Mouse (Mus musculus) embryonic facial prominence, embryonic 11.5 days (tissue): ENCODE results near the gene Gm13124. TPM values are rescaled to one million over a fixed set of nuclear protein-coding genes. Genes with fewer than 3 reads are reported as not detected.
"Not testable (repeated sequence)": the region's sequence is repeated elsewhere in the genome, so short reads cannot be mapped to it uniquely, and the experiment has no call there.

ENCODE experiments used
- ATAC-seq: fragments of 200-750 bp; cut with Nextera tagmentation; replicated peaks from 2 replicates; pipeline ENCODE4 v1.8.0; 2017; ENCODE audit warnings: low read depth; ENCODE audit not compliant: insufficient number of reproducible peaks, low FRiP score, low TSS enrichment
- DNase-seq: peaks from one replicate; pipeline ENCODE4 v3.0.0-alpha.2; 2015; ENCODE audit warnings: low spot score
- H3K27ac ChIP-seq: fragments of 300-500 bp; sonication (generic); replicated peaks from 2 replicates; pipeline ENCODE4 v1.5.1; 2014; ENCODE audit warnings: mild to moderate bottlenecking, low read depth, low read length, control low read depth
- H3K27me3 ChIP-seq: fragments of 300-500 bp; sonication (generic); 2 replicates; pipeline ENCODE4 v1.6.1; 2014; ENCODE audit warnings: mild to moderate bottlenecking, low read length, moderate library complexity, mixed read lengths; ENCODE audit not compliant: control insufficient read depth, insufficient read depth
- H3K36me3 ChIP-seq: fragments of 300-500 bp; sonication (generic); replicated peaks from 2 replicates; pipeline ENCODE4 v1.6.1; 2014; ENCODE audit warnings: low read depth, mild to moderate bottlenecking, low read length, moderate library complexity, mixed read lengths; ENCODE audit not compliant: control insufficient read depth, insufficient read depth
- H3K4me1 ChIP-seq: fragments of 300-500 bp; sonication (generic); 2 replicates; pipeline ENCODE4 v1.6.1; 2014; ENCODE audit warnings: low read length, mixed read lengths; ENCODE audit not compliant: control insufficient read depth, insufficient read depth
- H3K4me2 ChIP-seq: fragments of 300-500 bp; sonication (generic); 2 replicates; pipeline ENCODE4 v1.6.1; 2014; ENCODE audit warnings: low read depth, mild to moderate bottlenecking, control low read depth, low read length, moderate library complexity
- H3K4me3 ChIP-seq: fragments of 300-500 bp; sonication (generic); 2 replicates; pipeline ENCODE4 v1.5.1; 2014; ENCODE audit warnings: low read depth, low read length, control low read depth
- H3K9ac ChIP-seq: fragments of 300-500 bp; sonication (generic); replicated peaks from 2 replicates; pipeline ENCODE4 v1.6.1; 2014; ENCODE audit warnings: mild to moderate bottlenecking, control low read depth, low read length
- H3K9me3 ChIP-seq: fragments of 300-500 bp; sonication (generic); replicated peaks from 2 replicates; pipeline ENCODE4 v1.6.1; 2016; ENCODE audit warnings: mild to moderate bottlenecking, low read length, inconsistent platforms, mixed read lengths; ENCODE audit not compliant: control insufficient read depth
- WGBS: fragments of 180-500 bp; shearing (Covaris S2); extraction: QIAGEN DNeasy Blood & Tissue Kit; methylation state at CpG from one replicate; pipeline ENCODE4 v1.1.7; 2014; 5-methylcytosine and 5-hydroxymethylcytosine counted together
- polyA plus RNA-seq: library from polyadenylated mRNA; unstranded; fragments of >200 nt; fragmentation: Nextera tagmentation; extraction: Ambion mirVana; gene quantifications from 2 replicates; pipeline ENCODE4 v1.2.1, GENCODE M21; 2014

The Gm13124 gene
- polyA plus RNA-seq, 1 experiment from 2014 or later = not detected

DNA sequence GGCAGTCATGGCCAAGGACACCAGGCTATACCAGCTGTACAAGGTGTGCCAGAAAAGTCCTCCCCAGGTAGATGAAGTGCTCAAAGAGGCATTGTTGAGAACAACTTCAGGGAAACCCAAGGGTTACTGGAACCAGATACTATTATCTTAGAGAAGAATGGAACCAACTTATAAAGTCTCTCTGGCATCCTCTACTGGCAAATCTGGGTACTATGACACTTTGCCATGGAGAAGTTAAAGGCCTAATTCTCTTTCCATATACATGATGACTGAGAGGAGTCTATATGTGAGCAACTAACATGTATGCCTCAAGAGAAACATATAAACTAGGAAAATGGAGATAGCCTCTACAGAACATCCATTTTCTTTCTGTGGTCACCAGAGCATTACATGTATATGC is 13.8 kb downstream of the Gm13124 start:
- H3K4me1 ChIP-seq = no peaks in the 10 kb centered on the region
- H3K9ac ChIP-seq = no peak overlapping the region
- H3K27ac ChIP-seq = no peak overlapping the region
- H3K27me3 ChIP-seq = no peaks in the 10 kb centered on the region
- no peak overlapping the region for H3K4me3 ChIP-seq
- H3K4me2 ChIP-seq = no peak overlapping the region
- no peaks in the 10 kb centered on the region for H3K36me3 ChIP-seq
- H3K9me3 ChIP-seq = no peaks in the 10 kb centered on the region
- ATAC-seq = no peak
- DNase-seq = no peak

DNA sequence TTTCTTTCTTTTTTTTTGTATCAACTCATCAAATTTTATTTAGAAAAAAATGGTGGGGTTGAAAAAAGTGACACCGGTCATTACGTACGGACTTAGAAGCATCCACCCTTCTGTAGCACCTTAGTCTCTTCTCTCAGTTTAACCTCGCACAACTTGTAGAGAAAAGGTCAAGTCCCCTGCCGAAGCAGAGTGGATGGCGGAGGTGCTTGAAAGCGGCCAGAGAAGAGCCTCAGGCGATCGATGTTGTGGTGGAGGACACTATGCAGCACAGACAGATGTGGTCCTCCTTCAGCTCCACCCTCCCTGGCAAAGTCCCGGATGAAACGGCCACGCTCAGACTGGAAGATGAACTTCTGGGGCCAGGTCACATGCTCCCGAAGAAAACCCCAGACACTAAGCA is 19.6 kb downstream of the Gm13124 start:
- not testable (repeated sequence) for H3K9me3 ChIP-seq, ATAC-seq, H3K27me3 ChIP-seq, H3K4me1 ChIP-seq, H3K4me3 ChIP-seq, H3K4me2 ChIP-seq, H3K27ac ChIP-seq, H3K36me3 ChIP-seq, DNase-seq, H3K9ac ChIP-seq
- 90% methylated on average over 13 of the region's 13 CpGs for WGBS

DNA sequence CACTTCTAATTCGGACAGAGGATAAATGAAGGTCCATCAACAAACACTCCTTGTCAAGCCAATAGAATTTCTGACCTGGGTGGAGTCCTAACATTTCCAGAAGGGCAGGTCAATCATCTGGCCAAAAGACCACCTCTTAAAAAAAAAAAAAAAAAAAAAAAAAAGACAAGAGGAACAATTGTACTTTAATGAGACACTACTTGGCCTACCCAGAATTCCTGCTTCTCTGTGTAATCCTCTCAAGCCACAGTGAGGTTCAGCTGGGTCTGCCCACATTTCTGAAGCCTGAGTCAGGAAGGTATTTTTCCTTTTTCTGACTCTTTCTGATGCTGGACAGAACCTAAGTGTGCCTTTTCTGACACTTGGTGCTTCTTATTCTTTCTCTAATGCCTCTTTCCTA is 20.2 kb downstream of the Gm13124 start:
- Histone ChIP-seq H3K4me1 (no peaks in the 10 kb centered on the region), H3K27ac (no peak overlapping the region), H3K27me3 (no peaks in the 10 kb centered on the region), H3K36me3 (no peaks in the 10 kb centered on the region), H3K9ac (no peak overlapping the region), H3K9me3 (no peaks in the 10 kb centered on the region), H3K4me2 (no peak overlapping the region), H3K4me3 (no peak overlapping the region)
- WGBS = 76% methylated on average over 1 of the region's 1 CpGs
- ATAC-seq = no peak
- no peak for DNase-seq

DNA sequence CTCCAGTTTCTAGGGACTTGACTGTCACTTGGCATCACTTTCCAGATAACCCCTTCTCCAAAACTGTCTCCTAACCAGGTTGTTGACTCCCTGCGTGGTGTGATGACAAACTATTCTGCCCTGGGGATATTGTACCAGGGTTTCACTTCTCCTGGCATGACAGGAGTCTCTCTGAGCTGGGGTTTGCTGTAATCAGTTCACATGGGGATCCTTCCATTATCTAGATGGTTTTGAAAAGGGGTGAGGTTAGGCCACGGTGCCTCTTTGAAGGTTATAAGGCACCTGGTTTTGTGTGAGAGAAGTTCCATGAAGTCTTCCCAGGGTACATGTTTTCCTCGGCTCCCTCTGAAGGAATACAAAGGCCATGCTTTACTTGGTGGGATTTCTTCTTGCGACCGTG is 45.4 kb downstream of the Gm13124 start, which contains the start of gene 9430007A20Rik:
Gene 9430007A20Rik, plus strand, starts transcription at position 301 of the 400 bp plus-strand sequence.
- 85% methylated on average over 5 of the region's 5 CpGs for WGBS
- Histone ChIP-seq H3K4me3 (no peak within 1 kb of the TSS), H3K9me3 (0 out of 2 replicates have a peak, but pooled peaks cover 2% of the 10 kb centered on the region), H3K27me3 (no peaks in the 10 kb centered on the region), H3K4me1 (no peaks in the 10 kb centered on the region), H3K27ac (no peak within 1 kb of the TSS), H3K9ac (no peak within 1 kb of the TSS), H3K36me3 (no peaks in the 10 kb centered on the region), H3K4me2 (no peak within 1 kb of the TSS)
- ATAC-seq (no peak), DNase-seq (no peak)

DNA sequence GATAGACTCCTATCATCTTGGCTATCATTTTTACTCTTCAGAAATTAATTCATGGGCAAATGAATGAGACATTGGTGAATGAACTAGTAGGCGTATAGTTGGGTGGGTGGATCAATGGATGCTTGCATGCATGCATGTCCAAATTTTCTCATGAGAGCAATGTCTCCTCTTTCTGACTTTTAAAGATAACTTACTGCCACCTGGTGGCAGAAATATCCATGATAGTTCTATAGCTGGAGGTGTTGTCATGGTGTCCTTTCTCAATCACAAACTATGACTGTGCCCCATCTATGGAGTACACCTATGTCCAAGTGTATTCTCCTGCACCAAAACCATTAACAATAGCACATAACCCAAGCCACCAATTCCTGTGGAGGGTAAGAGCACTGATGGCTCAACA is 58.4 kb downstream of the Gm13124 start:
- DNase-seq (no peak), ATAC-seq (no peak)
- H3K4me1 ChIP-seq = no peaks in the 10 kb centered on the region
- H3K27me3 ChIP-seq = no peaks in the 10 kb centered on the region
- no peak overlapping the region for H3K27ac ChIP-seq
- H3K4me2 ChIP-seq = no peak overlapping the region
- WGBS = 81% methylated on average over 1 of the region's 1 CpGs
- no peaks in the 10 kb centered on the region for H3K36me3 ChIP-seq
- no peaks in the 10 kb centered on the region; the same call in 1 of the 2 replicates for H3K9me3 ChIP-seq
- H3K4me3 ChIP-seq = no peak overlapping the region
- no peak overlapping the region for H3K9ac ChIP-seq

Other genes with a start within 250 kb of the Gm13124 start
- not detected in 2 replicates for gene Gm13128, start 234.9 kb downstream of the Gm13124 start, polyA plus RNA-seq
- not detected in 2 replicates for gene Gm13119, start 207.2 kb downstream of the Gm13124 start, polyA plus RNA-seq
- not detected in 2 replicates for gene Pramef20, start 187.2 kb downstream of the Gm13124 start, polyA plus RNA-seq
- gene Pramef12, start 156.7 kb downstream of the Gm13124 start, polyA plus RNA-seq = not detected in 2 replicates
- gene 1700012P22Rik, start 126.4 kb downstream of the Gm13124 start, polyA plus RNA-seq = not detected in 2 replicates
- gene Gm9944, start 111.8 kb downstream of the Gm13124 start, polyA plus RNA-seq = not detected in 2 replicates
- not detected in 2 replicates for gene Aadacl3, start 101.4 kb downstream of the Gm13124 start, polyA plus RNA-seq
- not detected in 2 replicates for gene 9430007A20Rik, start 45.3 kb downstream of the Gm13124 start, polyA plus RNA-seq
- gene Aadacl4, start 48.6 kb upstream of the Gm13124 start, polyA plus RNA-seq = not detected in 2 replicates
- gene Gm436, start 121.2 kb upstream of the Gm13124 start, polyA plus RNA-seq = not detected in 2 replicates
- gene Gm13178, start 156.3 kb upstream of the Gm13124 start, polyA plus RNA-seq = not detected in 2 replicates
- not detected in 2 replicates for gene Gm438, start 221.4 kb upstream of the Gm13124 start, polyA plus RNA-seq